28 mouse cellular contexts compared by ENCODE assay signal in the genomic region with DNA sequence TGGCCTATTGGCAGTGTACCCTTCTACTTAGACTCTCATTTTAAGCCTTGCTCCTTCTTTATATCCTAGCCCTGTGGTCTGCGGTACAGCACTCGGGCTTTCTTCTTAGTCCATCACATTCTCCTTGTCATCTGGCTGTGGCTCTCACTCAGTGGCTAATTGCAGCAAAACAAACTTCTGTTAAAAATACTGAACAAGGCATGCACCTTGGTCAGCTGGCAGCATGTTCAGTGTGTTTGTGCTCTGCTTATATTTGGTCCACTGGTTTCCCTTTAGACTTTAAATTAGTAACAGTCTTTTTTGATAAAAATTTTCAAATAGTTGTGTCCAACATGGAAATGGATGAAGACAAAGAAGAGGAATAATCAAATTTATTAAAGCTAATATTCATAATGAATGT.
"Had no signal": no experiment of that assay in that cellular context is flagged by ENCODE, and none has a peak within 500 bp of the region (broad histone marks: within the 10 kb centered on the region; RNA-seq: fewer than 3 reads in every experiment).

No protein-coding gene starts in this region.

- H3K4me1 ChIP-seq: forebrain, embryonic 10.5 days; forebrain, embryonic 12.5 days; forebrain, embryonic 13.5 days had no signal

- DNase-seq: cerebellum, adult 2 months; cerebellum, adult 8-10 months; cerebellum, adult 9-10 months; cerebellum, adult 9-11 months; cerebellum, postnatal 10 days; cerebellum, postnatal 14 days; cerebellum, postnatal 25 days; cerebellum, postnatal 36 days; embryo, embryonic 11 days; forebrain, postnatal 0 days; gastrocnemius, adult 2 months; gastrocnemius, postnatal 10 days; gastrocnemius, postnatal 14 days; gastrocnemius, postnatal 25 days; gastrocnemius, postnatal 36 days; heart, adult 18-20 months; heart, adult 2 months had no signal

- H3K4me2 ChIP-seq: embryonic facial prominence, embryonic 12.5 days; embryonic facial prominence, embryonic 13.5 days; embryonic facial prominence, embryonic 15.5 days; forebrain, embryonic 12.5 days; forebrain, embryonic 13.5 days; forebrain, embryonic 15.5 days had no signal

- H3K4me3 ChIP-seq: embryonic facial prominence, embryonic 10.5 days; embryonic facial prominence, embryonic 12.5 days; embryonic facial prominence, embryonic 13.5 days; embryonic facial prominence, embryonic 15.5 days; erythroblast, embryonic 14.5 days; forebrain, embryonic 10.5 days; forebrain, embryonic 12.5 days; forebrain, embryonic 13.5 days; forebrain, embryonic 15.5 days; gastrocnemius, adult 2 months; heart, adult 2 months had no signal

- H3K9me3 ChIP-seq: embryonic facial prominence, embryonic 10.5 days; embryonic facial prominence, embryonic 13.5 days; embryonic facial prominence, embryonic 15.5 days; forebrain, embryonic 12.5 days; forebrain, embryonic 13.5 days had no signal

- H3K9ac ChIP-seq: embryonic facial prominence, embryonic 12.5 days; embryonic facial prominence, embryonic 13.5 days; embryonic facial prominence, embryonic 15.5 days; forebrain, embryonic 12.5 days; forebrain, embryonic 13.5 days; forebrain, embryonic 15.5 days; forebrain, postnatal 0 days had no signal

- ATAC-seq: forebrain, embryonic 13.5 days; forebrain, embryonic 14.5 days; forebrain, embryonic 15.5 days; forebrain, embryonic 16.5 days; forebrain, postnatal 0 days had no signal

- H3K36me3 ChIP-seq: embryonic facial prominence, embryonic 15.5 days; forebrain, embryonic 12.5 days; forebrain, embryonic 15.5 days had no signal

- H3K27me3 ChIP-seq: embryonic facial prominence, embryonic 12.5 days; embryonic facial prominence, embryonic 13.5 days; embryonic facial prominence, embryonic 15.5 days; forebrain, embryonic 12.5 days; forebrain, embryonic 13.5 days; forebrain, embryonic 15.5 days had no signal

- H3K27ac ChIP-seq: embryonic facial prominence, embryonic 10.5 days; embryonic facial prominence, embryonic 12.5 days; embryonic facial prominence, embryonic 13.5 days; embryonic facial prominence, embryonic 15.5 days; forebrain, embryonic 10.5 days; forebrain, embryonic 12.5 days; forebrain, embryonic 13.5 days; forebrain, embryonic 15.5 days; gastrocnemius, adult 2 months; heart, adult 2 months had no signal
